Mouse (Mus musculus) erythroblast, embryonic 14.5 days (primary cell): ENCODE measurements around the gene Mfsd4b1.

Source experiments
- GATA1 ChIP-seq: IDR thresholded peaks from 2 replicates; pipeline ENCODE4 v1.6.1; 2012; ENCODE audit warnings: low read length, inconsistent platforms, mixed read lengths
- TAL1 ChIP-seq: IDR thresholded peaks from 3 replicates; pipeline ENCODE4 v1.6.1; 2012; ENCODE audit warnings: low read length, inconsistent platforms, mixed read lengths

GRCm38 (mm10) chr10:39955163-39955562 lies 69.9 kb downstream of the Mfsd4b1 start:
- TF ChIP-seq TAL1 (no peak), GATA1 (no peak)
